Mouse (Mus musculus): ENCODE measurements around the gene Tmem38b. TPM values are rescaled to one million over a fixed set of nuclear protein-coding genes. Genes with fewer than 3 reads are reported as not detected.

Tmem38b gene
- polyA plus RNA-seq, 1 experiment from 2014 or later: 8.6 TPM

- Histone ChIP-seq H3K9ac (ENCODE audit: low read length) (no peak overlapping the region), H3K4me2 (ENCODE audit: low read depth, low read length) (no peak overlapping the region), H3K27me3 (ENCODE audit: control insufficient read depth, insufficient read depth, low read length) (no peaks in the 10 kb centered on the region), H3K9me3 (replicated peaks; ENCODE audit: control insufficient read depth, low read length) (no peaks in the 10 kb centered on the region), H3K4me1 (ENCODE audit: control insufficient read depth, insufficient read depth, low read length) (no peaks in the 10 kb centered on the region), H3K27ac (ENCODE audit: low read length) (no peak overlapping the region), H3K4me3 (ENCODE audit: low read length) (no peak overlapping the region), H3K36me3 (ENCODE audit: control insufficient read depth, insufficient read depth) (no peaks in the 10 kb centered on the region)
- no peak for ATAC-seq (replicated peaks; ENCODE audit: extremely low read depth, insufficient read depth, low FRiP score)
- WGBS: 82% methylated on average over 7 of the region's 7 CpGs
Measured at GRCm38 (mm10) chr4:53896150-53896833, 70.4 kb downstream of the Tmem38b start.

GRCm38 (mm10) chr4:53900386-53900971 lies 74.6 kb downstream of the Tmem38b start:
- no peak overlapping the region for H3K9ac ChIP-seq (ENCODE audit: low read length)
- H3K36me3 ChIP-seq (ENCODE audit: control insufficient read depth, insufficient read depth): no peaks in the 10 kb centered on the region
- no peaks in the 10 kb centered on the region for H3K9me3 ChIP-seq (replicated peaks; ENCODE audit: control insufficient read depth, low read length)
- no peaks in the 10 kb centered on the region for H3K4me1 ChIP-seq (ENCODE audit: control insufficient read depth, insufficient read depth, low read length)
- H3K4me2 ChIP-seq (ENCODE audit: low read depth, low read length): no peak overlapping the region
- H3K4me3 ChIP-seq (ENCODE audit: low read length): no peak overlapping the region
- no peak for ATAC-seq (replicated peaks; ENCODE audit: extremely low read depth, insufficient read depth, low FRiP score)
- WGBS: 28% methylated on average over 6 of the region's 6 CpGs
- no peaks in the 10 kb centered on the region for H3K27me3 ChIP-seq (ENCODE audit: control insufficient read depth, insufficient read depth, low read length)
- H3K27ac ChIP-seq (ENCODE audit: low read length): no peak overlapping the region

- Histone ChIP-seq H3K27me3 (ENCODE audit: control insufficient read depth, insufficient read depth, low read length) (no peaks in the 10 kb centered on the region), H3K4me3 (ENCODE audit: low read length) (no peak overlapping the region), H3K9me3 (replicated peaks; ENCODE audit: control insufficient read depth, low read length) (no peaks in the 10 kb centered on the region), H3K4me2 (ENCODE audit: low read depth, low read length) (no peak overlapping the region), H3K4me1 (ENCODE audit: control insufficient read depth, insufficient read depth, low read length) (no peaks in the 10 kb centered on the region), H3K9ac (ENCODE audit: low read length) (no peak overlapping the region), H3K36me3 (ENCODE audit: control insufficient read depth, insufficient read depth) (no peaks in the 10 kb centered on the region), H3K27ac (ENCODE audit: low read length) (no peak overlapping the region)
- 77% methylated on average over 7 of the region's 7 CpGs for WGBS
- no peak for ATAC-seq (replicated peaks; ENCODE audit: extremely low read depth, insufficient read depth, low FRiP score)
Measured at GRCm38 (mm10) chr4:53904335-53904734, 78.5 kb downstream of the Tmem38b start.

GRCm38 (mm10) chr4:53905537-53905936 lies 79.7 kb downstream of the Tmem38b start:
- no peak for ATAC-seq (replicated peaks; ENCODE audit: extremely low read depth, insufficient read depth, low FRiP score)
- Histone ChIP-seq H3K4me1 (ENCODE audit: control insufficient read depth, insufficient read depth, low read length) (no peaks in the 10 kb centered on the region), H3K9me3 (replicated peaks; ENCODE audit: control insufficient read depth, low read length) (no peaks in the 10 kb centered on the region), H3K4me2 (ENCODE audit: low read depth, low read length) (no peak overlapping the region), H3K27me3 (ENCODE audit: control insufficient read depth, insufficient read depth, low read length) (no peaks in the 10 kb centered on the region), H3K9ac (ENCODE audit: low read length) (no peak overlapping the region), H3K4me3 (ENCODE audit: low read length) (no peak overlapping the region), H3K36me3 (ENCODE audit: control insufficient read depth, insufficient read depth) (no peaks in the 10 kb centered on the region), H3K27ac (ENCODE audit: low read length) (no peak overlapping the region)
- 38% methylated on average over 6 of the region's 6 CpGs for WGBS

GRCm38 (mm10) chr4:53907071-53907470 lies 81.2 kb downstream of the Tmem38b start:
- H3K4me2 ChIP-seq (ENCODE audit: low read depth, low read length): no peak overlapping the region
- H3K4me1 ChIP-seq (ENCODE audit: control insufficient read depth, insufficient read depth, low read length): no peaks in the 10 kb centered on the region
- WGBS: 71% methylated on average over 3 of the region's 3 CpGs
- no peaks in the 10 kb centered on the region for H3K27me3 ChIP-seq (ENCODE audit: control insufficient read depth, insufficient read depth, low read length)
- H3K36me3 ChIP-seq (ENCODE audit: control insufficient read depth, insufficient read depth): no peaks in the 10 kb centered on the region
- no peak for ATAC-seq (replicated peaks; ENCODE audit: extremely low read depth, insufficient read depth, low FRiP score)
- no peak overlapping the region for H3K4me3 ChIP-seq (ENCODE audit: low read length)
- no peak overlapping the region for H3K9ac ChIP-seq (ENCODE audit: low read length)
- no peak overlapping the region for H3K27ac ChIP-seq (ENCODE audit: low read length)
- H3K9me3 ChIP-seq (replicated peaks; ENCODE audit: control insufficient read depth, low read length): no peaks in the 10 kb centered on the region

Other genes starting within 250 kb of the Tmem38b start
- 9.4 and 10.0 TPM in 2 replicates for gene Fsd1l, start 194.6 kb upstream of the Tmem38b start, polyA plus RNA-seq (2015; fragmentation: Nextera tagmentation; extraction: Ambion mirVana)
- 16.5 and 18.7 TPM in 2 replicates for gene Fktn, start 112.0 kb upstream of the Tmem38b start, polyA plus RNA-seq (2015; fragmentation: Nextera tagmentation; extraction: Ambion mirVana)
- gene Tal2, start 46.3 kb upstream of the Tmem38b start, polyA plus RNA-seq (2015; fragmentation: Nextera tagmentation; extraction: Ambion mirVana): 0.11 TPM in 1 of 2 replicates, not detected in the other